Mouse (Mus musculus) MN1 (cell line): ENCODE data around the gene Tbx15.
"Not testable (repeated sequence)": the region's sequence is repeated elsewhere in the genome, so short reads cannot be mapped to it uniquely, and the experiment has no call there.

Experiments used
- DNase-seq: peaks from one replicate; pipeline ENCODE4 v3.0.0-alpha.2; 2016; ENCODE audit warnings: low spot score

Gene Tbx15

GRCm38 (mm10) chr3:99266752-99267303 lies 26.6 kb downstream of the Tbx15 start:
- DNase-seq, result no peak

- DNase-seq, result no peak
Measured at GRCm38 (mm10) chr3:99277973-99278580, 37.9 kb downstream of the Tbx15 start.

DNA sequence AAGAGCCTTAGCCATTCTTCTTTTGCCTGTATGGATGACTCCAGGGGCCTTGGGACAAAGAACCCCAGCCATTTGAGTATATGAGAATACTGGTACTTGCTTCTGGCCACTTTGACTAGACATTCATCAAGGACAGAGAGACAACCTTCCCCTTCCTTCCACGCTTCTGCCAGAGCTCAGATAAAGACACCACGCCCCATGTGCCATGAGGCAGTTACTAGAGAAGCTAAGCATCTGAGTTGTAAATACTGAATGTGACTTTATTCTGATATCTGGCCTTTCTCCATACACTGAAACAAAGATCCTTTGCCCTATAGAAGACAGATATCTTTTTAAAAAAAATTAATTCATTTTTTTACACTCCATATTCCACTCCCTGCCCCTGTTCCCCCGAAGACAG lies 39.5 kb downstream of the Tbx15 start:
- no peak for DNase-seq

DNA sequence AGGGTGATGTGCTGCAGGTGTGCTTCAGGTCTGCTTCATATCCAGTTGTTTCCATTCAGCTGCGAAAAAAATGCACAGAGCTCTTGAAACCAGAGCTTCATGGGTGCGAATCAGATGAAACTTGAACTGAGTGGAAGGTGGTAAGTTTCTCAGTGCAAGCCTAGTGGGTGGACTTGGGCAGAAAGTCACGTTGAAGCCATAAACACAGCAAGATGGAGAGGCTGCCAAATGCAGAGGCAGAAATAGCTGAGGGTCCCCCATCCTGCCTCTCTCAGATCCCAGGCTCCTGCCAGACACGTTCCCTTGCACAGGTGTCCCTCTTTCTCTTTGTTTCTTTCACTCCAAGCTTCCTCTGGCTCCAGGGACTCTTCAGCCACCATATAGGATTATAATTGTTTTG lies 41.3 kb downstream of the Tbx15 start:
- no peak for DNase-seq

DNA sequence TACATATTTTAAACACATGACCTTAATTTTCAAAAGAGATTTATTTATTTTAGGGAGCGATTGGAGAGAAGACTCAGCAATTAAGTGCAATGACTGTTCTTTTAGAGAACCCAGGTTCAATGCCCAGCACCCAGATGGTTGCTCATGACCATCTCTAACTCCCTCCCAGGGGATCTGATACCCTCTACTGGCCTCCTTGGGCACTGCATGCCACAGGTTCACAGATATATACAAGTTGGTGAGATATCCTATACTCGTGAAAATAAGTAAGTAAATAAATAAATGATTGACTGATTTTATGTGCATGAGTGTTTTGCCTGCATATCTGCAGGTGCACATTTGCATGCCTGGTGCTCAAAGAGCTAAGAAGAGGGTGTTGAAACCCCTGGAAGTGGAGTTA lies 48.1 kb downstream of the Tbx15 start:
- no peak for DNase-seq

- DNase-seq, result no peak
Measured at GRCm38 (mm10) chr3:99290064-99290702, 50.0 kb downstream of the Tbx15 start.

DNA sequence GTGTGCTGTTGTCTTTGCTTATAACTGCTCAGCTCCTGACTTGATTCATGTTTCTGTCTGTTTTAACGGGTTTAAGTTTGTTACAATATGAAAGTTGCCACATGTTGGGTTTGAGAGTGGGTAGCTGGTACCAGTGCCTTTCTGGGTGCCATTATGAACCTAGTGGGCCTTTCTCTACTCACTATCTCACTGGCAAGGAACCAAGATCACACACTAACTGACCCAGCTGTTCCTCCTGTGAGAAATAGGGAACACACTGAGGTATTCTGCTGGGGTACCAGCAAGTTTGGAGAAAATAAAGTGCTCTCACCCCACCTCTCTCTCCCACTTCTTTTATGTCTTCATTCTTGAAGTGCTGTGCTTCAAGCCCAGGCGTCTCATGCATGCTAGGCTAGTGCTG lies 50.7 kb downstream of the Tbx15 start:
- no peak for DNase-seq

- no peak for DNase-seq
Measured at GRCm38 (mm10) chr3:99291386-99291785, 51.2 kb downstream of the Tbx15 start.

GRCm38 (mm10) chr3:99292531-99292931 lies 52.4 kb downstream of the Tbx15 start:
- DNase-seq, result no peak

DNA sequence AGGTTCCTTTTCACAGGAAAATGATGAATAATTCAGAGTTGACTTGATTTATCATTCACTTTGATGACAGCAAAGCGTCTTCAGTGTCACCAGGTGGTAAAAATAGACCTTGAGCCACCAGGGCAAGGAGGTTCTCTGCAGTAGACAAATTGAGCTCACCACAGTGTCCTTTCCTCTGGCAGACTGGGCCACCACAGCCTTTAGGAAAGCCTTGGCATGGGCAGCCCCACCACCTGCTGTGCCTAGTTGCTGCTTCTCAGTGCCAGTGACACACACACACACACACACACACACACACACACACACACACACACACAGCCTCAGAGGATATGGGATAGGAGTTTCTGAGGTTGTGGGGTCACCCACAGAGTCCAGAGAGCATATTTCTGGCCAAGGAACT lies 54.0 kb downstream of the Tbx15 start:
- not testable (repeated sequence) for DNase-seq

- DNase-seq, result no peak
Measured at GRCm38 (mm10) chr3:99295301-99295700, 55.1 kb downstream of the Tbx15 start.

DNA sequence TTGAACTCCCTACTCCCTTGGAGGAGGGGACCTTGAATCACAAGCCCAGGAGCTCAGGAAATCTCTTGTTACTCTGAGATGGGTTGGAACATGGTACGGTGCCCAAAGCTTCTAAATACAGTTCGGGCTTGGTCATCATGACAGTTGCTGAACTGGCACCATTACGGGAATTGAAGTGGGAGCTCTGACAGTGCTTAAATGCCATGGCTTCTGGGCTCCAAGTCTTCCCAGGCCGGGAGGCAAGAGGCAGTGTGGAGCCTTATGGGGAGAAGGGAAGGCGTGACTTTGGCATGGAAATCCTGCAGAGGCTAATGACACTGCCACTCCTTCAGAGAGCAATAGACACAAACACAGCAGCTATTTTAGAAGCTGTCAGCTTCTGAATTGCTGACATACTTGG lies 56.0 kb downstream of the Tbx15 start:
- DNase-seq, result no peak

DNA sequence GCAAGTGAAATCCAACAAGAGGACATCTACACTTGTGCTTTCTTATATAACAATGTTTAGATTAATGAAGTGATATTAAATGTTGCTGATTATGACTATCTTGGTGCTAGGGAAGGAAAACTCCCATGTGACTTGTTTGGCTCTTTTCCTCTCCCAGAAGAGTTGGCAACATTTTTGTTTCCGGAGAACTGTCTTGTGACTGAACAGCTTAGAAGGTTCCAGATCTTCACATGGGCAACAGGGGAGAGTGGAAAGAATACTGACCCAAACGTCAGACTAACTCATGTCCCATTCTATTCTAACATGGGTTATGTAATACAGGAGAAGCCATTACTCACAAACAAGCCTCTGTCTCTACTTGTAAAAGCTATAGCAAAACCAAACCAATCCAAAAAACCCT lies 60.7 kb downstream of the Tbx15 start:
- DNase-seq, result no peak

DNA sequence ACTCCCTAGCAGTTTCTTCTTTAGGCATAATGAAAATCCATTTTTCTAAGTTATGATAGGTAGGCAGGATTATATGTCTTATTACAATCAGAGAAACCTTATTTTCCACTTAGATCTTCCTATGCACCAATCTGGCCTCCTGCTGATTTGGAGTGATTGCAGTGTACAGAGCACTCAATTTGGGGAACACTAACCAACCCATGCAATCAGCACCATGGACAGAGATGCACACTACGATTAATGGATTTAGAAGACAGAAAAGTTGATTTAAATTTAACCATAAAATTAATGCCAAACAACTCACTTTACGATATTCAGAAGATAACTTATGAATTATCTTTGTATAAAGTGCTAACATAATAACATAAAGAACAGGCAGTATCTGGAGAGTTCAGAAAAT lies 70.7 kb downstream of the Tbx15 start:
- DNase-seq, result no peak

DNA sequence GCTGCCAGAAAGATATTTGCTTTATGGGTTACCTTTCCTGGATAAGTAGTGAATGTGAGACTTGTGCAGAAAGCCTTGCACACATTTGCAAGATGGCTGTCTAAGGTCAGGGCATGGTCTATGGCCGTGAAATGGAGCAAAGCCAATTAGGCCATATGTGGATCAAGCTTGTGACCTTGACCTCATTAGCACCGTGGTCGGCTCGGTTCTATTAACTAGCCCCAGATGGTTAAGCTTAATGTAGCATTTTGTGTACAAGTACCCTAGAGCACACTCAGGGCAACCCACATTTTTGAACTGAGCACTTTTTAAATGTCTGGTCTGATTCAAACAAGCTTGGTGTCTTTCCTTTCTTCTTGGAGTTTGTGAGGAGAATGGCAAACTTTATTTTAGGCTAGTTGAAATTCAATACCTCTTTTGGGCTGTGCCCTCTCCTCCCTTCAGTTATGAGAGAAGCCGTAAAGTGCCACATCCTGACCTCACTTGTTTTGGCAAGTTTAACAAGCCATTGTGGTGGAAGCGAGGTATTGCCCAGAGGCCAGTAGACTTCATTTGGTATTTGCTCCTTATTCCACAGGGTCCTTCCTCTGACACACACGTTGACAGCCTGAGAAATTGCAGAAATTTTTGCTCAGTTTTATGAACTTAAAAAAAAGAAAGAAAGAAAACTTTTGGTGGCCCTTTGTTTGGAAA lies 71.9 kb downstream of the Tbx15 start:
- no peak for DNase-seq

GRCm38 (mm10) chr3:99322345-99322744 lies 82.2 kb downstream of the Tbx15 start:
- no peak for DNase-seq

DNA sequence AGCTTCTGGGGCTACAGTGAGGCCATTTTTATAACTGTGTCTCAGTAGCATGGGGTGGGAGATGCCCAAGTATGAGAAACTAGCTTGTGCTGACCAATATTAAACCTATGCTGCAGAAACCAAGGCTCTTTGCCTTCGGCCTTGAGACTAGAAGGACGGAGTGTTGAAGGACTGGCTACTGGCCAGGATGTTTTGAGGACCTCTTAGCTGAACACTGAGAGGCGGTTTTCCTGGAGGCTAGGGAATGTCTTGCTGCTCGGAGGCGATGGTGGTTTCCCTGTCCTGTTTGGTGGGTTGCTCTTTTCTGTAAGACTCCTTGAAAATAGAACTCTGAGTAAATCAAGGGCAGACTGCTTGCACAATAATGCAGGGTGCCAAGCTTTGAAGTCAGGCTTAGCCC lies 89.1 kb downstream of the Tbx15 start:
- no peak for DNase-seq

GRCm38 (mm10) chr3:99331086-99331485 lies 90.9 kb downstream of the Tbx15 start:
- DNase-seq, result no peak

DNA sequence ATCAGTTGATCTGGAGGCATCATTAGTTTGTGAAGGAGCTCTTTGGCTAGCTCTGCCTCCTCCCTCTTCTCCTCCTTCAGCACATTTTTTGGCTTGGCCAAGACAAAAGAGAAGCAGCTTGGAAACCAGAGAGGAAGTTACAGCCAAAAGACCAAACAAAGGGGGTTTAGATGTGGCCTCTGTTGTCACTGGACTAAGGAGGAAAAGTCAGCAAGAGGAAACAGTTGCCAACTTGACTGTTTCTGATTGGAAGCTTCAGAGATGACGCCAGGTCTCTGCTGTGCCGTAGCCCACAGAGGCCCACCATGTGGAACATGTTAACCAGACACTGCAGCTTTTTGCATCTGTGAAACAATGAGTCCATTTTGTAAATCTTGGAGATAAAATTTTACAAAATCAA lies 96.7 kb downstream of the Tbx15 start:
- no peak for DNase-seq

DNA sequence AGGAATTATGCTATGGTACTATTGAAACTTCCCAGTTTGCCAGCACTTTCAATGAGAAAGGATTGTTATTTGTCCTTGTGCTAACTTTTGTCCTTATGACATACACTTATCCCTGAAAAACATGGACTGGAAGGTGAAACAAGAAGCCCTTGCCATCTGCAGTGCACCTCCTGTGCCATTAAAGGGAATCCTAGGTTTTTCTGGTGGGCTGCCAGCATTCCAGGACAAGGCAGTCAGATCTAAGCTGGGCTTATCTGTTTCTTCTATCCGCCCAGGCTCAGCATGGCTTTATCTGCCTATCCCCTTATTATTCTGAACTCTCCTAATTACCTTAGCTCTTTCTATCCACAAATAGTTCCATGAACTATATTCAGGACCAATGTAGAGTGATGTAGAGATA lies 98.6 kb downstream of the Tbx15 start:
- DNase-seq, result no peak

DNA sequence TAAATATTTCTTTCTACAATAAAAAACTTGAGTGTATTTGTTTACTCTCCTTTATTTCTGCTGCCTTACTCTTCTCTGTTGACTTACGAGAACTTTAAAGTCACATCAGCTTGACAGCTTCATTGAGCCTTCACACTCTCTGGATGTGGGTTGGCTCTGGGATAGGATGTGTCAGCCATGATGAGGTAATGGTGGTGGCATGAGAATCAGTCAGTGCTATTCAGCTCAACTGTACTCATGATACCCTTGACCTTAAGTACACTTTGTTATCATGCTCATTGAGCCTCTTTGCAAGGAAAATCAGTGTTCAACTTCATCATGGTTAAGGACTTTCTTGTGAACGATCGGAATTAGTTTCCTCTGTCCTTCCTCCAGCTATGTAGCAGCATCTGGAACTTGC lies 99.8 kb downstream of the Tbx15 start:
- no peak for DNase-seq

DNA sequence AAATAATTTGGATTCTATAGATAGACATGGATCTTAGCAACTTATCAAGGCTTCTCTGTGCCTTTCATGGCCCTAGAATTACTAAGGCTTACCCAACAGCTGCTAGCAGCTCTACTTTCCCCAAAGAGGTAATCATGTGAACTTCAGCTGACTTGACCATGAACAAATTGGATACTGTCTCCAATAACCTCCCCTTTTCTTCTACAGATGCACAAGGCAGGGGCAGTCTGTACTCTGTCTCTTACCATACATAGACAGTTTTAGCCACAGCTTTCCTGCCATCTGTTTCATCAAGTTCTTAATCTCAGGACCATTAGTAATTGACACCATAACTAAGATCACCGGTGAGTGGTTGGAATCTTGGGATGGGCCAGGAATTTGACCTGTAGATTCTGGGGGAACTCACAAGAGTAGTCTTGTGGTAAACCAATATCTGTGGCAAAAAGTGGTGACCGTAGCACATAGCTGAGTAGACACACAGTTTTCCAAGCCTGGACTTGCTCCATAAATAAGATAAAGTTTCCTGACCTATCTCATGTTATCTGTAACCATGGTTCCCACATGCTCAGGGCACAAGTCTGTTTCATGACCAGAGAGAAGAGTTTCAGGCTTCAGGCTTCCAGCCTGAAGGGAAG lies 139.6 kb downstream of the Tbx15 start:
- DNase-seq, result no peak

- no peak for DNase-seq
Measured at GRCm38 (mm10) chr3:99387127-99387526, 146.9 kb downstream of the Tbx15 start.
